Mouse (Mus musculus): ENCODE measurements at regions not wholly inside any gene's neighbourhood (a gene's known extent, or its start where the extent isn't known, plus 50 kb on each side); places are given as distances from the start of the nearest gene placed in this dataset.

- H3K4me3 ChIP-seq (ENCODE audit: low read depth, low read length) = no peak overlapping the region
- H3K9ac ChIP-seq (ENCODE audit: low read length) = no peak overlapping the region
- WGBS = 58% methylated on average over 2 of the region's 2 CpGs
- DNase-seq (ENCODE audit: low spot score) (no peak), ATAC-seq (replicated peaks; ENCODE audit: low FRiP score, low TSS enrichment, low read depth) (no peak)
- H3K9me3 ChIP-seq (ENCODE audit: control insufficient read depth, low read length) = 0 out of 2 replicates have a peak, but pooled peaks cover 5% of the 10 kb centered on the region
- no peaks in the 10 kb centered on the region for H3K27me3 ChIP-seq (replicated peaks; ENCODE audit: control insufficient read depth, insufficient read depth, low read length)
- H3K27ac ChIP-seq (ENCODE audit: low read depth) = no peak overlapping the region
- no peaks in the 10 kb centered on the region for H3K36me3 ChIP-seq (ENCODE audit: control insufficient read depth, insufficient read depth, low read length)
- no peak overlapping the region for H3K4me2 ChIP-seq (ENCODE audit: low read length)
- H3K4me1 ChIP-seq (replicated peaks; ENCODE audit: control insufficient read depth, insufficient read depth, low read length) = no peaks in the 10 kb centered on the region
Observed at GRCm38 (mm10) chr3:5077956-5078355, 672.6 kb upstream of the Gm8797 start.

DNA sequence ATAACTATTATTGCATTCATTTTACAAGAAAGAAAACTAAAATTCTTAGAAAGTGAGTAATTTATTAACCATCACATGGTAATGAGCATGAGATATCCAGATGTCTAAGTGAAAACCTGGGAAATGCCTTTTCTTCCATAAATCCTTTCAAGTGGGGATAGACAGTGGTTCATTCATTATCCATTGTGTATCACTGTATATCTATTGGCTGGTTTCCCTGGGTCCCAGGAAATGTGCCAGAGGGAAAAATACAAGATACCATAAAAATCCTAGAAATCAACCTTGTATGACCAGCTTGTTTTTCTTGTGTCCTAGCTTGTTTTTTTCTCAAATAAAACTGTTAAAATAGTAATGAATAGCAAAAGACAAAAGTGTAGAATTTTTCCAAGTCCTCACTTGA lies 663.9 kb upstream of the Gm8797 start:
- H3K4me1 ChIP-seq (replicated peaks; ENCODE audit: control insufficient read depth, insufficient read depth, low read length) = peaks cover 4% of the 10 kb centered on the region; the same call in 1 of the 2 replicates
- no peak overlapping the region for H3K4me2 ChIP-seq (ENCODE audit: low read length)
- H3K36me3 ChIP-seq (ENCODE audit: control insufficient read depth, insufficient read depth, low read length) = no peaks in the 10 kb centered on the region
- H3K4me3 ChIP-seq (ENCODE audit: low read depth, low read length) = no peak overlapping the region
- no peak overlapping the region for H3K9ac ChIP-seq (ENCODE audit: low read length)
- no peak for ATAC-seq (replicated peaks; ENCODE audit: low FRiP score, low TSS enrichment, low read depth)
- H3K9me3 ChIP-seq (ENCODE audit: control insufficient read depth, low read length) = no peaks in the 10 kb centered on the region
- no peak for DNase-seq (ENCODE audit: low spot score)
- H3K27ac ChIP-seq (ENCODE audit: low read depth) = no peak overlapping the region
- H3K27me3 ChIP-seq (replicated peaks; ENCODE audit: control insufficient read depth, insufficient read depth, low read length) = no peaks in the 10 kb centered on the region

DNA sequence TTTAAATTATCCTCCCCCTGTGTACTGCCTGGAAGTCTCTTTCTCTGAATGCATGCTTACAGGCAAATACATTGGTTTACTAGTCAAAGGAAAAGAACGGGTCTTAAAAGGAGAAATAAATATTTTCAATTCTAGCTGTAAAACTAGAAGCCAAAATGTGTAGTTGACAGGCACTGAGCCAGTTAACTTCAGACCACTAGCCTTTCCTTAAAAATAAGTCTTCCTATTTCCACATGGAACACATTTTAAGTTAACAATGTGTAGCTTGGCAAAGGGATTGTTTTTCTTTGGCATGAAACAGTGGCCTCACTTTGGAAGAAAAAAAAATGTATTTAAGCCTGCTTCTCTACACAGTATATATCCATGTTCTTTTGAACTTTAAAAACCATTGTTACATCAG lies 661.7 kb upstream of the Gm8797 start:
- 33% methylated on average over 1 of the region's 1 CpGs for WGBS
- DNase-seq (ENCODE audit: low spot score) = no peak

GRCm38 (mm10) chr3:5089393-5090010 lies 661.1 kb upstream of the Gm8797 start:
- WGBS = 50% methylated on average over 4 of the region's 4 CpGs
- ATAC-seq (replicated peaks; ENCODE audit: low FRiP score, low TSS enrichment, low read depth) (no peak), DNase-seq (ENCODE audit: low spot score) (no peak)
- Histone ChIP-seq H3K36me3 (ENCODE audit: control insufficient read depth, insufficient read depth, low read length) (no peaks in the 10 kb centered on the region), H3K4me1 (replicated peaks; ENCODE audit: control insufficient read depth, insufficient read depth, low read length) (peaks cover 8% of the 10 kb centered on the region; the same call in 1 of the 2 replicates), H3K9ac (ENCODE audit: low read length) (no peak overlapping the region), H3K4me2 (ENCODE audit: low read length) (no peak overlapping the region; the same call in 1 of the 2 replicates), H3K9me3 (ENCODE audit: control insufficient read depth, low read length) (no peaks in the 10 kb centered on the region), H3K27me3 (replicated peaks; ENCODE audit: control insufficient read depth, insufficient read depth, low read length) (no peaks in the 10 kb centered on the region), H3K4me3 (ENCODE audit: low read depth, low read length) (no peak overlapping the region), H3K27ac (ENCODE audit: low read depth) (peak overlapping the region; percentile 55; the same call in 1 of the 2 replicates)

More for the DNA sequence above, 661.7 kb upstream of the Gm8797 start:
- Histone ChIP-seq H3K36me3 (ENCODE audit: control insufficient read depth, insufficient read depth, low read length) (no peaks in the 10 kb centered on the region), H3K4me1 (replicated peaks; ENCODE audit: control insufficient read depth, insufficient read depth, low read length) (peaks cover 8% of the 10 kb centered on the region; the same call in 1 of the 2 replicates), H3K27ac (ENCODE audit: low read depth) (no peak overlapping the region), H3K4me3 (ENCODE audit: low read depth, low read length) (no peak overlapping the region), H3K27me3 (replicated peaks; ENCODE audit: control insufficient read depth, insufficient read depth, low read length) (no peaks in the 10 kb centered on the region), H3K9ac (ENCODE audit: low read length) (no peak overlapping the region), H3K9me3 (ENCODE audit: control insufficient read depth, low read length) (no peaks in the 10 kb centered on the region), H3K4me2 (ENCODE audit: low read length) (no peak overlapping the region)
- ATAC-seq (replicated peaks; ENCODE audit: low FRiP score, low TSS enrichment, low read depth) = no peak

GRCm38 (mm10) chr3:5090108-5090869 lies 660.3 kb upstream of the Gm8797 start:
- Histone ChIP-seq H3K4me2 (ENCODE audit: low read length) (peak overlapping the region; percentile 34), H3K9me3 (ENCODE audit: control insufficient read depth, low read length) (no peaks in the 10 kb centered on the region), H3K27me3 (replicated peaks; ENCODE audit: control insufficient read depth, insufficient read depth, low read length) (no peaks in the 10 kb centered on the region), H3K27ac (ENCODE audit: low read depth) (peak overlapping the region; percentile 55; the same call in 1 of the 2 replicates), H3K4me3 (ENCODE audit: low read depth, low read length) (peak overlapping the region; percentile 16; the same call in 1 of the 2 replicates), H3K9ac (ENCODE audit: low read length) (no peak overlapping the region), H3K36me3 (ENCODE audit: control insufficient read depth, insufficient read depth, low read length) (no peaks in the 10 kb centered on the region), H3K4me1 (replicated peaks; ENCODE audit: control insufficient read depth, insufficient read depth, low read length) (peaks cover 8% of the 10 kb centered on the region; the same call in 1 of the 2 replicates)
- DNase-seq (ENCODE audit: low spot score) = peak; percentile 53
- 41% methylated on average over 13 of the region's 13 CpGs for WGBS
- ATAC-seq (replicated peaks; ENCODE audit: low FRiP score, low TSS enrichment, low read depth) = peak; percentile 53; the same call in 1 of the 2 replicates

DNA sequence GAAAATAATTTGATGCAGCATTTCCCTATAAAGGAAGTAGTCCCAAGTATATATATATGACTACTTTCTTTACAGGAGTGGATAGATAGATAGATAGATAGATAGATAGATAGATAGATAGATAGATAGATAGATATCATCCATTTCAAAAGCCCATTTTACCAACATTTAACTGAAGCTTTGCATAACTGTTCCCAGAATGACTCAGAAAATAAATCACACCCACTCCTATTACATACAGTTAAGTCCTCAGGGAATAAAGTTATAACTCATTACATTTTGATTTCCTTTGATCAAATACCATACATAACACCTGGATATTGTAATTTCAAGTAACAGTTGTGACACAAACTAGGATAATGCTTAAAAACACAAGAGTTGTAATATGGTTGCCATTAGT lies 659.6 kb upstream of the Gm8797 start:
- Histone ChIP-seq H3K4me3 (ENCODE audit: low read depth, low read length) (0 out of 2 replicates have a peak overlapping the region, but pooled peaks have one; percentile 16), H3K4me1 (replicated peaks; ENCODE audit: control insufficient read depth, insufficient read depth, low read length) (peaks cover 8% of the 10 kb centered on the region; the same call in 1 of the 2 replicates), H3K9ac (ENCODE audit: low read length) (no peak overlapping the region), H3K27ac (ENCODE audit: low read depth) (no peak overlapping the region), H3K4me2 (ENCODE audit: low read length) (no peak overlapping the region), H3K9me3 (ENCODE audit: control insufficient read depth, low read length) (no peaks in the 10 kb centered on the region), H3K36me3 (ENCODE audit: control insufficient read depth, insufficient read depth, low read length) (no peaks in the 10 kb centered on the region), H3K27me3 (replicated peaks; ENCODE audit: control insufficient read depth, insufficient read depth, low read length) (no peaks in the 10 kb centered on the region)
- DNase-seq (ENCODE audit: low spot score) (no peak), ATAC-seq (replicated peaks; ENCODE audit: low FRiP score, low TSS enrichment, low read depth) (no peak)
